ENCODE assay signal across 27 mouse cellular contexts in the genomic region with DNA sequence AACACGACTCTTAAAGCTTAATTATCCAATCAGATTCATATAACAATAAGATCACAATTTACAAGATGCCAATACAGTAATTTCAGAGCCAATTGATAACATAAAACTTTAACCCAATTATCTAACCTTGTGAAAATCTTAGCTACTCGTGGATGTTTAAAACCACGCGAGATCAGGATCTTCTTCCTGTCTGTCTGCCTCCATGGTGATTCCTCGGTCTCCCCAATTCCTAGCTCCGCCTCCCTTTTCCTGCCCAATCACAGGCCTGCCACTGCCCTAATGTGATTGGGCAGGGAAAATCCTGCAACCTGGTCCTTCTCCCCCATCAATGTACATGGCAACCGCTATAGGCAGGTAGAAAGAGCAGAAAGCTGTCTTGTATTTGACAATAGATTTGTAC. TPM values are rescaled to one million over a fixed set of nuclear protein-coding genes. Genes with fewer than 3 reads are reported as not detected.
"Had no signal": no experiment of that assay in that cellular context is flagged by ENCODE, and none has a peak within 500 bp of the region (broad histone marks: within the 10 kb centered on the region; RNA-seq: fewer than 3 reads in every experiment).

No protein-coding gene starts in this region.

- DNase-seq: gastrocnemius, adult 2 months; gastrocnemius, postnatal 10 days; gastrocnemius, postnatal 25 days; heart, adult 18-20 months; heart, postnatal 10 days; heart, postnatal 4 days; kidney, adult 18-20 months; kidney, adult 8-10 months; kidney, postnatal 10 days; kidney, postnatal 25 days; kidney, postnatal 4 days; layer of hippocampus, postnatal 36 days; left cerebral cortex, postnatal 4 days had no signal

- H3K9ac ChIP-seq: heart, embryonic 12.5 days; hindbrain, embryonic 12.5 days; hindbrain, embryonic 14.5 days; intestine, embryonic 15.5 days; limb, embryonic 13.5 days; limb, embryonic 15.5 days; liver, embryonic 12.5 days; liver, embryonic 14.5 days had no signal

- H3K27ac ChIP-seq: gastrocnemius, adult 2 months; heart, embryonic 10.5 days; hindbrain, embryonic 10.5 days; hindbrain, embryonic 12.5 days; hindbrain, embryonic 14.5 days; intestine, embryonic 15.5 days; layer of hippocampus, adult 2 months; limb, embryonic 13.5 days; limb, embryonic 15.5 days; liver, embryonic 12.5 days; liver, embryonic 14.5 days had no signal

- H3K4me3 ChIP-seq: gastrocnemius, adult 2 months; heart, embryonic 10.5 days; heart, embryonic 12.5 days; hindbrain, embryonic 10.5 days; hindbrain, embryonic 12.5 days; intestine, embryonic 15.5 days; layer of hippocampus, adult 2 months; limb, embryonic 13.5 days; limb, embryonic 15.5 days; liver, embryonic 12.5 days had no signal

- ATAC-seq: hindbrain, embryonic 16.5 days; inflammation-experienced regulatory T-cells, adult 6 months; intestine, embryonic 15.5 days; intestine, postnatal 0 days; liver, embryonic 12.5 days had no signal

- H3K27me3 ChIP-seq: heart, embryonic 12.5 days; hindbrain, embryonic 12.5 days; intestine, embryonic 15.5 days; limb, embryonic 13.5 days; limb, embryonic 15.5 days; liver, embryonic 12.5 days had no signal

- H3K4me1 ChIP-seq: heart, embryonic 12.5 days; hindbrain, embryonic 12.5 days; intestine, embryonic 15.5 days; limb, embryonic 13.5 days; liver, embryonic 12.5 days had no signal

- H3K36me3 ChIP-seq: heart, embryonic 10.5 days; heart, embryonic 12.5 days; hindbrain, embryonic 10.5 days; hindbrain, embryonic 12.5 days; intestine, embryonic 15.5 days; limb, embryonic 13.5 days; limb, embryonic 15.5 days; liver, embryonic 12.5 days had no signal

- H3K4me2 ChIP-seq: heart, embryonic 12.5 days; hindbrain, embryonic 12.5 days; hindbrain, embryonic 14.5 days; intestine, embryonic 15.5 days; limb, embryonic 13.5 days; limb, embryonic 15.5 days; liver, embryonic 12.5 days had no signal

- H3K9me3 ChIP-seq: hindbrain, embryonic 12.5 days; intestine, embryonic 15.5 days; limb, embryonic 15.5 days; liver, embryonic 12.5 days had no signal

RNA-seq across cellular contexts. Expression of a gene that starts 40.3 kb away (rescaled TPM):
- polyA plus RNA-seq: inflammation-experienced regulatory T-cells, adult 6 months had no signal
